Mouse (Mus musculus): ENCODE data around the gene Chmp4b. TPM values are rescaled to one million over a fixed set of nuclear protein-coding genes. Genes with fewer than 3 reads are reported as not detected.

Gene Chmp4b
- total and polyA plus RNA-seq, 2 experiments from 2014 or later, result 35.9 to 113 TPM

GRCm38 (mm10) chr2:154678995-154679394, 27.5 kb downstream of the Chmp4b start:
- Histone ChIP-seq H3K9ac (replicated peaks; ENCODE audit: low read length) (no peak overlapping the region), H3K9me3 (ENCODE audit: low read length) (no peaks in the 10 kb centered on the region), H3K27me3 (ENCODE audit: insufficient read depth, low read length) (no peaks in the 10 kb centered on the region), H3K36me3 (ENCODE audit: insufficient read depth, low read length) (no peaks in the 10 kb centered on the region), H3K4me3 (ENCODE audit: low read length) (no peak overlapping the region), H3K27ac (no peak overlapping the region), H3K4me1 (ENCODE audit: insufficient read depth, low read length) (peaks cover 29% of the 10 kb centered on the region), H3K4me2 (ENCODE audit: low read depth, low read length) (no peak overlapping the region)
- 91% methylated on average over 3 of the region's 3 CpGs for WGBS
- no peak for TF ChIP-seq CTCF (IDR thresholded peaks at IDR 0.05; ENCODE audit: low read depth)
- ATAC-seq, result no peak
- no peak for DNase-seq (ENCODE audit: low spot score)

- Histone ChIP-seq H3K4me2 (ENCODE audit: low read depth, low read length) (no peak overlapping the region), H3K4me3 (ENCODE audit: low read length) (no peak overlapping the region), H3K27ac (no peak overlapping the region), H3K36me3 (ENCODE audit: insufficient read depth, low read length) (no peaks in the 10 kb centered on the region), H3K27me3 (ENCODE audit: insufficient read depth, low read length) (no peaks in the 10 kb centered on the region), H3K9me3 (ENCODE audit: low read length) (no peaks in the 10 kb centered on the region), H3K9ac (replicated peaks; ENCODE audit: low read length) (no peak overlapping the region), H3K4me1 (ENCODE audit: insufficient read depth, low read length) (peaks cover 27% of the 10 kb centered on the region)
- DNase-seq (ENCODE audit: low spot score) (no peak), ATAC-seq (no peak)
- no peak for TF ChIP-seq CTCF (IDR thresholded peaks at IDR 0.05; ENCODE audit: low read depth)
- WGBS, result 85% methylated on average over 2 of the region's 2 CpGs
These were observed 28.8 kb downstream of the Chmp4b start for GRCm38 (mm10) chr2:154680337-154680736.

- H3K4me2 ChIP-seq (ENCODE audit: low read depth, low read length), result no peak overlapping the region
- H3K9ac ChIP-seq (replicated peaks; ENCODE audit: low read length), result no peak overlapping the region
- TF ChIP-seq CTCF (IDR thresholded peaks at IDR 0.05; ENCODE audit: low read depth), result no peak
- H3K27me3 ChIP-seq (ENCODE audit: insufficient read depth, low read length), result no peaks in the 10 kb centered on the region
- H3K9me3 ChIP-seq (ENCODE audit: low read length), result no peaks in the 10 kb centered on the region
- ATAC-seq (no peak), DNase-seq (ENCODE audit: low spot score) (no peak)
- H3K4me1 ChIP-seq (ENCODE audit: insufficient read depth, low read length), result peaks cover 27% of the 10 kb centered on the region
- 54% methylated on average over 6 of the region's 6 CpGs for WGBS
- no peak overlapping the region for H3K27ac ChIP-seq
- no peaks in the 10 kb centered on the region for H3K36me3 ChIP-seq (ENCODE audit: insufficient read depth, low read length)
- no peak overlapping the region for H3K4me3 ChIP-seq (ENCODE audit: low read length)
These were observed 29.4 kb downstream of the Chmp4b start for GRCm38 (mm10) chr2:154680941-154681340.

GRCm38 (mm10) chr2:154682712-154683111, 31.2 kb downstream of the Chmp4b start:
- Histone ChIP-seq H3K4me1 (ENCODE audit: insufficient read depth, low read length) (peaks cover 15% of the 10 kb centered on the region; the same call in 1 of the 2 replicates), H3K9ac (replicated peaks; ENCODE audit: low read length) (peak overlapping the region; percentile 18; the same call in 1 of the 2 replicates), H3K27ac (peak overlapping the region; percentile 72; the same call in 1 of the 2 replicates), H3K4me3 (ENCODE audit: low read length) (no peak overlapping the region), H3K27me3 (ENCODE audit: insufficient read depth, low read length) (no peaks in the 10 kb centered on the region), H3K9me3 (ENCODE audit: low read length) (no peaks in the 10 kb centered on the region), H3K36me3 (ENCODE audit: insufficient read depth, low read length) (no peaks in the 10 kb centered on the region), H3K4me2 (ENCODE audit: low read depth, low read length) (no peak overlapping the region)
- DNase-seq (ENCODE audit: low spot score) (no peak), ATAC-seq (0 out of 2 replicates have a peak, but pooled peaks have one; percentile 22)
- 9% methylated on average over 1 of the region's 1 CpGs for WGBS
- TF ChIP-seq CTCF (IDR thresholded peaks at IDR 0.05; ENCODE audit: low read depth), result no peak

GRCm38 (mm10) chr2:154684901-154685470, 33.5 kb downstream of the Chmp4b start:
- DNase-seq (ENCODE audit: low spot score) (no peak), ATAC-seq (no peak)
- 95% methylated on average over 7 of the region's 7 CpGs for WGBS
- no peak for TF ChIP-seq CTCF (IDR thresholded peaks at IDR 0.05; ENCODE audit: low read depth)
- no peak overlapping the region for H3K9ac ChIP-seq (replicated peaks; ENCODE audit: low read length)
- no peaks in the 10 kb centered on the region for H3K27me3 ChIP-seq (ENCODE audit: insufficient read depth, low read length)
- H3K4me3 ChIP-seq (ENCODE audit: low read length), result no peak overlapping the region
- H3K36me3 ChIP-seq (ENCODE audit: insufficient read depth, low read length), result no peaks in the 10 kb centered on the region
- H3K9me3 ChIP-seq (ENCODE audit: low read length), result no peaks in the 10 kb centered on the region
- H3K27ac ChIP-seq, result no peak overlapping the region
- no peak overlapping the region for H3K4me2 ChIP-seq (ENCODE audit: low read depth, low read length)
- H3K4me1 ChIP-seq (ENCODE audit: insufficient read depth, low read length), result peaks cover 12% of the 10 kb centered on the region; the same call in 1 of the 2 replicates

GRCm38 (mm10) chr2:154685772-154686171, 34.3 kb downstream of the Chmp4b start:
- TF ChIP-seq CTCF (IDR thresholded peaks at IDR 0.05; ENCODE audit: low read depth), result no peak
- Histone ChIP-seq H3K27me3 (ENCODE audit: insufficient read depth, low read length) (no peaks in the 10 kb centered on the region), H3K9ac (replicated peaks; ENCODE audit: low read length) (no peak overlapping the region), H3K4me2 (ENCODE audit: low read depth, low read length) (no peak overlapping the region), H3K36me3 (ENCODE audit: insufficient read depth, low read length) (no peaks in the 10 kb centered on the region), H3K9me3 (ENCODE audit: low read length) (no peaks in the 10 kb centered on the region), H3K4me1 (ENCODE audit: insufficient read depth, low read length) (peaks cover 12% of the 10 kb centered on the region; the same call in 1 of the 2 replicates), H3K27ac (no peak overlapping the region), H3K4me3 (ENCODE audit: low read length) (no peak overlapping the region)
- WGBS, result 94% methylated on average over 3 of the region's 3 CpGs
- no peak for ATAC-seq
- no peak for DNase-seq (ENCODE audit: low spot score)

GRCm38 (mm10) chr2:154686819-154687218, 35.3 kb downstream of the Chmp4b start:
- 89% methylated on average over 3 of the region's 3 CpGs for WGBS
- no peak overlapping the region for H3K4me3 ChIP-seq (ENCODE audit: low read length)
- no peaks in the 10 kb centered on the region for H3K9me3 ChIP-seq (ENCODE audit: low read length)
- H3K4me1 ChIP-seq (ENCODE audit: insufficient read depth, low read length), result peaks cover 9% of the 10 kb centered on the region; the same call in 1 of the 2 replicates
- no peaks in the 10 kb centered on the region for H3K27me3 ChIP-seq (ENCODE audit: insufficient read depth, low read length)
- no peak for TF ChIP-seq CTCF (IDR thresholded peaks at IDR 0.05; ENCODE audit: low read depth)
- no peak for ATAC-seq
- H3K27ac ChIP-seq, result no peak overlapping the region
- no peak overlapping the region for H3K9ac ChIP-seq (replicated peaks; ENCODE audit: low read length)
- no peak overlapping the region for H3K4me2 ChIP-seq (ENCODE audit: low read depth, low read length)
- H3K36me3 ChIP-seq (ENCODE audit: insufficient read depth, low read length), result no peaks in the 10 kb centered on the region
- no peak for DNase-seq (ENCODE audit: low spot score)

Data from hindbrain, postnatal 0 days (tissue).